Mouse (Mus musculus): Measurements from ENCODE around the gene Nav2.

DNA sequence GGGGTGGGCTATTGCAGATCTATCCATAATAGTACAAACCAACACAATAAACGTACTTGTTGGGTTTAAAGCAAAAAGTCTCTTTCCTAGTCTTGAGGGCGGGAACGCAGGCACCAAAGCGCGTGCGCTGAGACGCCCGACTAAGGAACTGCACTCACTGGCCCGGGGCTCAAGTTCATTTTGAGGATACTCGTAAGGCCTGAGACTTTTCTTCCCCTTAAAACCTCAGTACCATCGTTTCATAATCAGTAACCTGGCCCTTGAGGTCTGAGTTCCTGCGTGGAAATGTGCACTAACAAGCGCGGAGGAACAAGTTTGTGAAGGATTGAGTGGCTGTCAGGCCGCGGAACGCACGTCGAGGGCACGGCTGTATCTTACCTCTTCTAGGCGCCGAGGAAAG, 727.5 kb downstream of the Nav2 start:
- TF ChIP-seq EP300 (IDR thresholded peaks at IDR 0.05; ENCODE audit: insufficient read depth, low read depth, low read length) (no peak), CTCF (IDR thresholded peaks at IDR 0.05; ENCODE audit: low read depth, low read length) (no peak), POLR2A (IDR thresholded peaks at IDR 0.05; ENCODE audit: insufficient read depth, low read length) (no peak)

Measured in ES-Bruce4 (cell line).